Mouse (Mus musculus) mature B cell (primary cell): ENCODE results near the gene Rhbdl3.
"Not testable (repeated sequence)": the region's sequence is repeated elsewhere in the genome, so short reads cannot be mapped to it uniquely, and the experiment has no call there.

ENCODE experiments used
- in situ Hi-C: fragments of 300-500 bp; cut with MboI; formaldehyde crosslinking; loops from 2 replicates; pipeline ENCODE4 v1.14.3; 2019

The Rhbdl3 gene

DNA sequence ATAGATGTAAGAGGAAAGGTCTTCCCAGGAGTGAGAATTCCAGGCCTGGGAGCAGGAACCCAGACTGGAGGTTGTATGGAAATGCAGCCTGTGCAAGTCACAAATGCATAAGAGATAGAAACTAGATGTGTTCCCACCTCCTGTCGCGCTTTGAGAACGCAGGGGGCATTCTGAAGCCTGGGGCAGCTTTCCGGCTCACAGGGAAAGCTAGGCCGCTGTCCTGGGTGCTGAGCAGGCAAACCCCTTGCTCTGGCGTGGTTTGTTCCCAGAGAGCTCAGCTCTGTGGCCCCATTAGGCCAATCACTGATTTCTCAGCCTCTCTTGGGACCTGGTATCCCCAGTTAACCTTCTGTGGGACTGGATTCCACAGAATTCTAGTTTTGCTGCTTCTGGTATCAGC is 11.9 kb downstream of the Rhbdl3 start:
- in situ Hi-C loops = no loop called here

DNA sequence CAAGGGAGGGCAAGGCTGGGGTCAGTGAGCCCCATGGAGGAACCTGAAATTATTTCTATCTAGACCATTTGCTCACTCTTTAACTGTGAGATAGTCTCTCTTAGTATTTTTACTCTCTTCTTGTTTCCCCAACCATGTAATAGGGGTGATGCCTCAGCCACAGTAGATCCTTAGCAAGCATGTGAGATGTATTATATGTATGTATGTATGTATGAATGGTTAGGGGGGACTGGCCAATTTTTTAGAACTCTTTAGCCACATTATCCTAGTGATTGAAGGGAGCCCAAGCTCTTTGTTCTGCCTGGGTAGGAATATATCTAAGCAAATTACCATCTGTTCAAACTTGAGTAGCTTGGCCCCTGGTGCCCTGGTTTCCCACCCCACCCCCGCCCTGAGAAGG is 12.8 kb downstream of the Rhbdl3 start:
- in situ Hi-C loops = no loop called here

DNA sequence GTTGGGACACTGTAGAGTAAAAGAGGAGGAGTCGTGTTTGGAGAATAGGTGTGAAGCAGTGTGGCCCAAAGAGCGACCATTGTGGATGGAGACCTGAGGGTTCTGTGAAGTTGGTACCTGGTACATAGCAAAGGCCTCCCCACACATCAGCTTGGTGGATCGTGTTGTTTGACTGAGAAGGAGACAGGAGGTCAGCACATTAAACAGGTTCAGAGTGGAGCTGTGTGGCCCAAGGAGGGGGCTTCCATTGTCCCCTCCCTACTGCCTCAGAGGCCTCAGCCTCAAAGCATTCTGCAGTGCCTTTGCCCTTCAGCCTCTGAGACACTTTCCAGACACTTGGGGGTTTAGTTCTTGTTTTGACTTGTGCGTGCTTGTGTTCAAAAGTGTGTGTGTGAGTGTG is 13.2 kb downstream of the Rhbdl3 start:
- in situ Hi-C loops = no loop called here

DNA sequence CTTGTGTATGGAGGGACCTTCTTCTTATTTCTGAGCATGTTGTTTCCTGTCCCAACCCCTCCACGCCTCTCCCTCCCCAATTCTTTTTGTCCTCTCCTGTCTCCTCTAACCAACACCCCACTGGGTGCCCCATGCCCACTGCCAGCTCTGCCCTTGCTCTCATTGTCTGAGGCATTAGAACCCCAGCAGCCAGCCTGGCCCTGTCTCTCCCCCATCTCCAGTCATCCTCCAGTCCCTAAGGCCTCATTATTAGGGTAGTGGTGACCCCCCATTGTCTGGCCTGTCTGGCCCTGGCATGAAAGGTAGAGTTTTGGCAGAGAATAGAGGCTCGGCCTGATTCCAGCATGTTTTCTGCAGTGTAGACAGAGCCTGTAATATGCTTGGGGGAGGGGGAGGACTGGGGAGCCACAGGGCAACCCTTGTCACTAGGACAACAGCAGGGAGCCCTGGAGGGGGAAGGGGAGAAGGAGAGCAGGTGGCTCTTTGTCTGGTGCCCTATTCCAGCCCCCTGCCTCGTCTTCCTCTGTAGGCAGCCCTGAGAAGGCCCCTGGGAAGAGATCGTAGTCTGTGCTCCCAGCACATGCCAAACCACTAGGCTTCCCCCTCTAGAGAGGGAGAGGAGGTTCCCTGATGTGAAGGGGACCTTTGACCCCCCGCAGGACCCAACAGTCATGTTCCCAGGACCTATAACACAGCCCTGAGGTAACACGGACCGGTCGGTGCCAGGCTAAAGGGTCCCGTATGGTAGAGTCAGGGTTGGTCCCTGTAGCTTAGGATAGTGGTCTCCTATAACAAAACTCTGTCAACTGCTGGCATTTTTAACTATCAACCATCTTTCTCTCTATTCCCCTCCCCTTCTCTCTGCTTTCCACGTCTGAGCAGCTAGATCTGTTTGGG is 15.3 kb downstream of the Rhbdl3 start:
- in situ Hi-C loops = no loop called here

DNA sequence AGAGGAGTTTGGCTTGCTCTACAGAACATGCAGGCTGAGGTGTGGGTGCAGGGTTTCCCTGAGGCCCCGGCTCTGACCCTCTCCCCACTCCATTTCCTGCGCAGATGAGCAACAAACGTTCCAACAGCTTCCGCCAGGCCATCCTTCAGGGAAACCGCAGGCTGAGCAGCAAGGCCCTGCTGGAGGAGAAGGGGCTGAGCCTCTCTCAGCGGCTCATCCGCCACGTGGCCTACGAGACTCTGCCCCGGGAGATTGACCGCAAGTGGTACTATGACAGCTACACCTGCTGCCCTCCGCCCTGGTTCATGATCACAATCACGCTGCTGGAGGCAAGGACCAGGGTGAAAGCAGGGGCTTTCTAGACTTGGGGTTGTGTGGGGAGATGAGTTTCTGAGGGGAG is 22.5 kb downstream of the Rhbdl3 start:
- in situ Hi-C loops = no loop called here

DNA sequence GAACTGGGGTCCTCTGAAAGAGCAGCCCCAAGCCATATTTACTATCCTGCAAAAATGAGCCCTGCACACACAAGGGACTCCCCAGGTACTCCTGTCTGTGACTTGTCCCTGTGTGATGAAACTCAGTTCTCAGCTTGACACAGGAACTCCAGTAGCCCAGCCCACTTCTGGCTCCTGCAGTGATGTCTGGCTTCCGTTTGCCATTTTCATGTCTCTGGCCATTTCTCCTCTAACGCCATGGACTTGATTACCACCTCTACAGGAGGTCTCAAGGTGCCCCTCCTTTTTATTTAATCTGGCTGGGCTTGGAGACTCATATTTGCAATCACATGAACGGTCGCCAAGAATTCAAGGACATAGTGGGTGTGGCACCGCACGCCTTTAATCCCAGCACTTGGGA is 23.9 kb downstream of the Rhbdl3 start:
- in situ Hi-C loops = no loop called here

DNA sequence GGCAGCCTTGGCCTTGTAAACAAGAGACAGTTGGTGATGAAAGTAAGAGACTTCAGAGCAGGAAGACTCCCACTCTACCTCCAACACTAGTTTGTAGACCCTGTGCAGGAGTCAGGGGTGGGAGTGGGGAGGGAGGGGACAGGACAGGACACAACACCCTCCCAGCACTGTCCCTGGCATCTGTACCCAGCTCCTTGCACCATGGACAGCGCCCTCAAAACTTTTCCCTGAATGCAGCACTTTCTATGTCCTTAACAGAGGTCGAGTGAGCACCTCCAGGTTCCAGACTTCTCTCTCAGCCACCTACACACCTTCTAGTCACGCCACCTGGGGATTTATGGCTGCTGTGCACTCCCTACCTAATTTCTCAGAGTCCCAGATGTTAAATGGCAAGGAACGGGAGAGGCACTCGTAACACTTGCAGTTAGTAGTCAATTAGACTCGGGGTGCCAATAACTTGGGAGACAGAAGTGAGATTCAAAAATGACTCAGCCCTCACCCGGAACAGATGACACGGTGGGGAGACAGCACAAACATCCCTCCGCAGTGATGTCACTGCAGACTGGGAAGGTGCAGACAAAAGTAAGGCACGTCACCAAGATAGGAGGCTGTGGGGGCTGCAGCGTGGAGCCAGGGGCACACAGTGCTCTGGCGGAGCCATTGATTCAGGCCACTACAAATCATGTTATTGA is 32.1 kb downstream of the Rhbdl3 start:
- in situ Hi-C loops = no loop called here

DNA sequence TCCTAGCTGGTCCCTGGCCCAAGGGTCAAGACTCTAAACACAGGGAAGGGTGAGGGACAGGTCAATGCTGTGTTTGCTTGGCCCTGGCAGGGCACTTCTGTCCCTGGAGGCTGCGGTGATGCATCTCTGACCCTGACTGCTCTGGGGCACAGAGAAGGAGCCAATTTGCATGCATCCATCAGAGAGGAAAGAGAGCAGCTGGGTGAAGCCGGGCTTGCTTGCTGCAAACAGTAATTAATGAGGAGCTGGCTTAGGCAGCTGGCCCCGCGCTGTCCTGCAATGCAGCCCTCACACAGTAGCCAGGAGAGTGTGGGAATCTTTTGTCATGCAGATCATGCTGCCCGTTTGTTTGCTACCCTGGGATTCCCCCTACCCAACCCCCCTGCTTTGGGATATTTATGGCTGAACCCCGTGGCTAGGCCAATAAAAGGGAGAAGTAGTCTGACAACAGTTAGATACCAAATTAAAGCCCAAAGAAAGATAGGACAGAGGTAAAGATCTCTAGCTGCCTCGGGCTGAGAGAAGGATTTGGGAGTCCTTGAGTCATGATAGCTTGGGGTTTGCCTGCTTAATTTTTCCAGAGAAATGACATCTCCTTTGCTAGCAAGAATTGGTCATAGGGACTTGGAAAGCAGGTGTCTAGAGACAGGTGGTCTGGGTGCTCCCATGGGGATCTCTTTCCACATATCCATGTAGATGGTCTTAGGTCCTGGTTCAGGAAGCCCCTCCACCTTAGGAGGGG is 35.1 kb downstream of the Rhbdl3 start:
- in situ Hi-C loops = no loop called here

DNA sequence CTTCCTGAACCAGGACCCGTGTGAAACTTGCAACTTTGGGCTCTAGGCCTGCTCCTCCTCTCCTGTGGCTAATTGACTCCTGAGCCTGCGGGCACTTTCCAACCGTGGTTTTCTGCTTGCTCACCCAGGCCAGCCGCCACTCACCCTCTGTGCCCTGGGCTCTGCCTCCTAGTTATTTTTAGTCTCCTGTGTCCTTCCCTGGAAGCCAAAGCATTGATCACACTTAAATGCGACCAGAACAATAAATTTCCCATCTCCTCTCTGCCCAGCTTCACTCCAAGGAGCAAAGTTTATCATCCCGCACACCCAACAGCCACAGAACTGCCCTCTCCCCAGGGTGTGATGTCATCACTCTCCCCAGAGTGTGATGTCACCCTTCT is 35.6 kb downstream of the Rhbdl3 start:
- in situ Hi-C loops = no loop called here

DNA sequence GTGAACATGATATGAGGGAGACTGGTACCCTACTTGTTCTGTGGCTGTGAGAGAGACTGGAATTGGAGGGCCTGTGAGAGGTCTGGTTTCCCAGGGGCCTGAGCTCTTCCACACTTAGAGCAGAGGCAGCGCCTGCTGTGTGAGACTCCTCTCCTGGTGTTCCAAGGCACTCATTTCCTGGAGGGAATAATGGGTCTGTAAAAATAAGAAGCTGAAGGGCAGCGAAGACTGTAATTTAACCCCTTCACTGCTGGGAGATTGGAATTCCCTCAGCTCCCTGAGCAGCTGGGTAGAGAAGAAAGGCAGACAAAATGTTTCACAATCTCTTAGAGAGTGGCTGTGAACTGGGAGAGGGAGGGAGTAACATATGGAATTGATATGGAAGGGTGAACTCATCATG is 41.8 kb downstream of the Rhbdl3 start:
- in situ Hi-C loops = no loop called here

DNA sequence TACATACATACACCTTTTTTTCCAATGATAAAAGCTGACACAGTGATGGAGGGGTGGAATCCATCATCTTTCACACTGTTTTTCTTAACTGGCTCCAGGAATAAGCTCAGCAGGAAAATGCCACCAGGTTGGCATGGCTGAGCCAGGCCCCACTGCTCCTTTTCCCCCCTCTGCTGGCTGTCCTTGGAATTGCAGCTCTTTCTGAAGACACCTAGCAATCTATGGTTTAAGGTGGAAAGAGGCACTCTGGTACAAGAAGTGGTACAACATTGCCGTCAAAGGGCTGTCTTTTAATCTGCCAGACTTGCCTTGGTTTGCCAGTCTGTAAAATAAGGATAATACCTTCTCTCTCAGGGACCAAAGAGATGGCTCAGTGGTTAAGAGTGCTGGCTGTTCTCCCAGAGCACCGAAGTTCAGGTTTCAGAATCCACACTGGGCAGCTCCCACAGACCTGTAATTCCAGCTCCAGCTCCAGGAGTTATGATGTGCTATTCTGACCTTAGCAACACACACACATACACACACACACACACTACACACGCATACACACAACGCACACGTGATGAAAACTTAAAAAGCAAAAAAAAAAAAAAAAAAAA is 51.2 kb downstream of the Rhbdl3 start:
- in situ Hi-C loops = no loop called here

DNA sequence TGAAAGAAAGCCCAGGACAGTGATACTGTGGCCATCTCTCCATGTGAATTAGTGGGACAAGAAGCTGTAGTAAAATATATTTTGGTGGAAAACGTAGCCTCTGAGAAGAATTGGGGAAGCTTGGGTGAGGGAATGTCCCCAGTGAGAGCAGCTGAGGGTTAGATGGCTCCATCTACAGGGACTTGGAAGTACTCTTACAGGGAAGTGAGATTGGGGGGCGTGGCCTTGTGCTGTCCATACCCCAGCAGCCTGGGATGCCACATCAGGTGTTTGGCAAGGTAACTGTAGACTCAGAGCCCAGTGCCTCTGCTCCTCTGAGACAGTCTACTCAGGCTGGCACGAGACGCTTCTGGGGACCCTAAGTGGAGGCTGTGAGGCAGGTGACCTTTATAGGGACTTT is 54.1 kb downstream of the Rhbdl3 start:
- in situ Hi-C loops = no loop called here

DNA sequence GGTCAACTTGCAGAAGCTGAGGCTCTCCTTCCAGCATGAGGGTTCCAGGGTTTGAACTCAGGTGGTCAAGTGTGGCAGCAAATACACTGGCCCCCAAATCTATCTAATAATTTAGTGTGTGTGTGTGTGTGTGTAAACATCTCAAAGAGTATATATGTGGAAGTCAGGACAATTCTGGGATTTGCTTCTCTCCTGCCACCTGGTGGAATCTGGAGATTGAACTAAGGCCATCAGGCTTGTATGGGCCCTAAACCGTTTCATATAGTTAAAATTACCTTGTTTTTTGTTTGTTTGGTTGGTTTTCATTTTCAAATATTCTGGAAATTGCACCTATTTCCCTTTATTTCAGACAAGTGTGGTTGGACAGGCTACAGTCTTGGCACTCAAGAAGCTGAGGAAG is 68.2 kb downstream of the Rhbdl3 start:
- in situ Hi-C loops = no loop called here

DNA sequence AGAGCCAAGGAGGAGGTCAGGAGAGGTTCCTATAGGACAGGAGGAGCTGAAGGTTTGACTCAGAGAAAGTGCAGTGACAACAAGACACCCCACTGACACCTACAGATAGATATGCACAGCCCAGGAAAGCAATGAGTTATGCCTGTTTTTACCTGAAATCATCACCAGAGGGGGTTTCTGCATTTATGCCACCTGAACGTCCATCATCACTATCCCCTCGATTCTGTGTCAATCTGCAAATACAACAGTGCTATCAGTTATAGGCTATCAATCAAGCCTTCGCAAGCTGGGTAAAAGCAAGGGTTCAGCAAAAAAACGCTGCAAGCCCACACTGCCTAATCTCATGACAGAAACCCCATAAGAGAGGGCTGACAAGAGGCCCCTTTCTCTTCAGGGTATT is 75.9 kb downstream of the Rhbdl3 start:
- in situ Hi-C loops = no loop called here

DNA sequence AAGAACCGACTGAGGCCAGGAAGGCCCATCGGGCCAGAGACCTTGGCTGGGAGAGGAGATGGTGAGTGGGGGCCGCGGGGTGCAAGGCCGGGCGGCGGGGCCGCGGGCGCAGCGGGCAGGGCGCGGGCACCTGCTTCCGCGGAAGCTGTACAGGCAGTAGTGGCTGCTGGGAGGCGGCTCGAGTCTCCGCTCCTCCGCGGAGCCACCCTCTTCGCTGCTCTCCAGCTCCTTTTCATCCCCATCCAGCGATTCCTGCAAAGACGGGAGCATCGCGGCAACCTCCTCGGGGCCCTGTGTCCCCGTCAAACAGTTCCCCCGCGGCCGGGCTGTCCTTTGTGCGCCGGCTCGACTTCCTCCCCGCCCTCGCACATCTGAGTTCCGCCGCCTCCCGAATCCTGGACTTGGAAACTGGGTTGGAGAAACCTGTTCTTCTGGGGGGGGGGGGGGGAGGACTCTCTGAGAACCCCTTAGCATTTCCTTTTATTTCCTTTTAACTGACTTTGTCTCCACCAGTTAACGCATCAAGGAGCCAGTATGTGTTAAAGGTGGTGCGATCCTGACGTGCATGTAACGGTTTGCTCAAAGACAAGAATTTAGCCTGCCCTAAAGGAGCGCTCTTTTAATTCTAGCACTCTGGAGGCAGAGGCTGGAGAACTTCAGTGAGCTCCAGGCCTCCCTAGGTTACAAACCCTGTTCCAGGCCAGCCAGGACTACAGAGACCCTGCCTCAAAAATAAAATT is 77.2 kb downstream of the Rhbdl3 start, which contains the start of gene 5730455P16Rik:
Gene 5730455P16Rik (minus strand): TSS at position 323 of the 740 bp plus-strand sequence.
- in situ Hi-C loops = no loop called here

DNA sequence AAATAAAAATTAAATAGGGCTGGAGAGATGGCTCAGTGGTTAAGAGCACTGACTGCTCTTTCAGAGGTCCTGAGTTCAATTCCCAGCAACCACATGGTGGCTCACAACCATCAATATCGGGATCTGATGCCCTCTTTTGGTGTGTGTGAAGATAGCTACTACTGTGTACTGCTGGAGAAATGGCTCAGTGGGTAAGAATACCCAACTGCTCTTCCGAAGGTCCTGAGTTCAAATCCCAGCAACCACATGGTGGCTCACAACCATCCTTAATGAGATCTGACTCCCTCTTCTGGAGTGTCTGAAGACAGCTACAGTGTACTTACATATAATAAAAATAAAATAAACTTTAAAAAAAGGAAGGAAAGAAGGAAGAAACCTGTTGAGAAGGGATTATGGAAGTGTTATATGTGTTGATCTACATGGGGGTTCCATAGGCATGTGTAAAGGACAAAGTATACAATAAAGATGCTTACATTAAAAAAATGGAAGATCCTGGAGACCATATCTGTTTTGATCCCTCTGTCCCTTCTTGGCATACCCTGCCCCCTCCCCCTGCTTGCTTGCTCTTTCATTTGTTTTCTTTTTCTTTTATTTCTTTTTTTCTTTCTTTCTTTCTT is 77.8 kb downstream of the Rhbdl3 start:
- in situ Hi-C loops = not testable (repeated sequence)

DNA sequence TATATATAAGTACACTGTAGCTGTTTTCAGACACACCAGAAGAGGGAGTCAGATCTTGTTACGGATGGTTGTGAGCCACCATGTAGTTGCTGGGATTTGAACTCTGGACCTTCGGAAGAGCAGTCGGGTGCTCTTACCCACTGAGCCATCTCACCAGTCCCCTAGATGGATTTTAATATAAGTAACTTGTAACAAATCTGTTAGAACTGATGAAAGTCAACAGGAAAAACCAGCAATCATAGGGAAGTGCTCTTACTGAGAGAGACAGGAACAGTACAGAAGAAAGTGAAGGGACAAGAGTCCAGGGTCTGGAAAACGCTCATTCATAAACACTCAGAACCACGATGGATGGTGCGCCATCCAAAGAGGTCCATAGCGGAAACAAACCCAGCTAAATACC is 78.5 kb downstream of the Rhbdl3 start:
- in situ Hi-C loops = not testable (repeated sequence)

DNA sequence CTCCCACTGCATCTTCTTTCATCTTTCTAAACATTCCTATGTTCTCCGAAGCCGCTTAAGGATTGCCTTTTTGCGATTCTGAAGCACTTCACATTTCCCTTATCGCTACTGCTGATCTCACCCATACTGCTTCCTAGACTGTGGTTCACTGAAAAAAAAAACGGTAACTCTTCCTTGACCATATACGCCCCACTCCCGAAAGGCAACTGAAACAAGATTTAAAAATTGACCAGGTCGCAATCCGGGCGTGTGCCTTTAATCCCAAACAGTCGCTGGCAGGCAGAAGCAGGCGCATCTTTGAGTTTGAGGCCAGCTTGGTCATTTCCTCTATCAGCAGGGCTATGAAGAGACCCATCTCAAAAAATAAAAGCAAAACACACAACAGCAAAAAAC is 81.9 kb downstream of the Rhbdl3 start:
- in situ Hi-C loops = no loop called here

DNA sequence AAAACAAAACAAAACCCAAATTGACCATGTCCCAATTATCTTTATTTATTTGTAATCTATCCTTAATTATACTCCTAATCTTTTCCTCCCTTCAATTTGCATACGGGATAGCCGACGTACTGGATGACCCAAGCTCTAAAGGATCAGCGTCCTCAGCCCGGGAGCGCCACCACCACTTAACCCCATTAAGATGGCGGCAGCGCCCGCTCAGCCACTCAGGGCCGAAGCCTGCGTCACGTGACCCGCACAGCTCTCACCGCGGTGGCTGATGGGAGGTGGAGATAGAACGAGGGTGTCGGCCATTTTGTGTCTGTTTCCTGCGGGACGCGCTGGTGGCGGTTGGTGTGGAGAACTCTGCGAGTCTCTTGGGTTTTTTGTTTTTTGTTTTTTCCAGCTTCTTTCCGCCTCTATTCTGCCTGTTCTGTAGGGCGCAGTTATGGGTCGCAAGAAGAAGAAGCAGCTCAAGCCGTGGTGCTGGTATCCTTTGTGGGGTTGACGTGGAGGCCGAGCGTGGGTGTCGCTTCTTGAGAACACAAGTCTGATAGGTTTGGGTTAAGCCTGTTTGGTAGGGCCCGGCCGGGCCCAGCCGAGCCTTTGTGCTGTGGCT is 82.4 kb downstream of the Rhbdl3 start, which contains the start of gene Zfp207:
Gene Zfp207 (plus strand): TSS at position 261 of the 607 bp plus-strand sequence.
- in situ Hi-C loops = no loop called here

DNA sequence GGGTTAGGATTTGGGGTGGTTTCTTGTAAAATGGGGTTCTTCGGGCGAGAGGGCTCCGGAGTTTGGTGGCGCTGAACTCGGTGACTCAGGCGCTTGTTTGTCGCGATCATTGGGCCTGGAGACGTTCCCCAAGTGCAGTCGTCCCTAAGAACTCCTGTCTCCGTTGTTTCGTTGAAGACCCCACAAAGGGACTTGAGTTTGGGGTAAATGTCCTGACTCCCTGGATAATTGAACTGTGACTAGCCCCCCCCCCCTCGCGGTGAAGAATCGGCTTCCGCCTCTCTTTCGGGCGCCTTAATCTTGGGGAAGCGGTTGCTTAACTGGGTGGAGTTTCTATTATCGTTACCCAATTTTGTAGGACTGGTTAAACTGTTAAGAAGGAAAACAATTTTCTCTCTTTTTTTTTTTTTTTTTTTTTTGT is 82.9 kb downstream of the Rhbdl3 start:
- in situ Hi-C loops = no loop called here

DNA sequence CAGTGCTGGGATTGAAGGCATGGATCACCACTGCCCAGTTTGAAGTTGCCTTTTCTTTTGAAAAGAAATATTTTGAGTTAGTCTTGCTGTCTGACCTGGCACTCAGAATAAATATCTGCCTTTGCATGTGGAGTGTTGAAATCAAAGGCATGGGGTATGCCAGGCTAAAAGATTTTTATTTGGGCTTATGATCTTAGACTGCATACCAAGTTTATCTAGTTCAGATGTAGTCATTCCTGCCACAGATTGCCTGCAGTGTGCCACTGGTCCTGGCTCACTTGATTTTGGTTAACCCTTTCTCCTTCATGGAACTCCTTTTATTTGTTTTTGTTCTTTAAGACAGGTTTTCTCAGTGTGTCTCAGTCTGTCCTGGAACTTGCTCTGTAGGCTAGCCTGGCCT is 83.7 kb downstream of the Rhbdl3 start:
- in situ Hi-C loops = no loop called here
